Mouse (Mus musculus) heart, postnatal 25 days (tissue): ENCODE data around the gene Hoxd4. TPM values are rescaled to one million over a fixed set of nuclear protein-coding genes. Genes with fewer than 3 reads are reported as not detected.

Experiments
- DNase-seq: peaks from one replicate; pipeline ENCODE4 v3.0.0; 2022; ENCODE audit warnings: low spot score
- intact Hi-C: fragments of 180-260 bp; cut with DNase I; formaldehyde crosslinking; loops from one replicate; pipeline ENCODE4 v1.15.1; 2025
- total RNA-seq, 2 experiments: library from RNA; stranded (reverse); gene quantifications; 2 replicates each; pipeline ENCODE4 v1.2.3; 2021

Hoxd4 gene
- total RNA-seq, 2 experiments from 2014 or later = 0.42 to 0.56 TPM

- intact Hi-C loops = no loop called here
- no peak for DNase-seq
Measured at GRCm38 (mm10) chr2:74736688-74737577, 25.2 kb downstream of the Hoxd4 start.

- no peak for DNase-seq
- intact Hi-C loops = no loop called here
Measured at GRCm38 (mm10) chr2:74737578-74738070, 25.9 kb downstream of the Hoxd4 start.

GRCm38 (mm10) chr2:74738623-74739475, 27.1 kb downstream of the Hoxd4 start:
- intact Hi-C loops = no loop called here
- DNase-seq = no peak

GRCm38 (mm10) chr2:74739476-74739800, 27.7 kb downstream of the Hoxd4 start:
- no peak for DNase-seq
- intact Hi-C loops = no loop called here

GRCm38 (mm10) chr2:74739869-74740268, 28.1 kb downstream of the Hoxd4 start:
- intact Hi-C loops = no loop called here
- DNase-seq = no peak

GRCm38 (mm10) chr2:74740311-74741091, 28.8 kb downstream of the Hoxd4 start:
- DNase-seq = no peak
- intact Hi-C loops = no loop called here

GRCm38 (mm10) chr2:74741252-74741978, 29.7 kb downstream of the Hoxd4 start:
- DNase-seq = no peak
- intact Hi-C loops = no loop called here

GRCm38 (mm10) chr2:74741979-74742277, 30.2 kb downstream of the Hoxd4 start:
- intact Hi-C loops = no loop called here
- DNase-seq = no peak

GRCm38 (mm10) chr2:74745540-74746297, 34.0 kb downstream of the Hoxd4 start:
- no peak for DNase-seq
- intact Hi-C loops = no loop called here

- DNase-seq = no peak
- intact Hi-C loops = no loop called here
Measured at GRCm38 (mm10) chr2:74746298-74746921, 34.7 kb downstream of the Hoxd4 start.

- intact Hi-C loops = no loop called here
- no peak for DNase-seq
Measured at GRCm38 (mm10) chr2:74747006-74747405, 35.3 kb downstream of the Hoxd4 start.

GRCm38 (mm10) chr2:74747661-74748141, 36.0 kb downstream of the Hoxd4 start:
- intact Hi-C loops = no loop called here
- no peak for DNase-seq

- intact Hi-C loops = no loop called here
- no peak for DNase-seq
Measured at GRCm38 (mm10) chr2:74748436-74748995, 36.8 kb downstream of the Hoxd4 start.

- intact Hi-C loops = no loop called here
Measured at GRCm38 (mm10) chr2:74749337-74750121, 37.8 kb downstream of the Hoxd4 start.

GRCm38 (mm10) chr2:74750731-74751250, 39.1 kb downstream of the Hoxd4 start:
- DNase-seq = no peak
- intact Hi-C loops = no loop called here

More at GRCm38 (mm10) chr2:74749337-74750121, 37.8 kb downstream of the Hoxd4 start:
- no peak for DNase-seq

- intact Hi-C loops = no loop called here
- no peak for DNase-seq
Measured at GRCm38 (mm10) chr2:74751861-74752260, 40.1 kb downstream of the Hoxd4 start.
